Mouse (Mus musculus) CH12F3 (cell line): ENCODE measurements around the gene Stxbp6.

ENCODE experiments used
- in situ Hi-C: fragments of 300-500 bp; cut with MboI; formaldehyde crosslinking; loops from 2 replicates; pipeline ENCODE4 v1.14.3; 2020; ENCODE audit warnings: low sequenced_read_pairs

Stxbp6 gene

GRCm38 (mm10) chr12:44922241-44922640 lies 152.3 kb downstream of the Stxbp6 start:
- in situ Hi-C loops = no loop called here

GRCm38 (mm10) chr12:44919613-44920012 lies 154.9 kb downstream of the Stxbp6 start:
- in situ Hi-C loops = no loop called here

DNA sequence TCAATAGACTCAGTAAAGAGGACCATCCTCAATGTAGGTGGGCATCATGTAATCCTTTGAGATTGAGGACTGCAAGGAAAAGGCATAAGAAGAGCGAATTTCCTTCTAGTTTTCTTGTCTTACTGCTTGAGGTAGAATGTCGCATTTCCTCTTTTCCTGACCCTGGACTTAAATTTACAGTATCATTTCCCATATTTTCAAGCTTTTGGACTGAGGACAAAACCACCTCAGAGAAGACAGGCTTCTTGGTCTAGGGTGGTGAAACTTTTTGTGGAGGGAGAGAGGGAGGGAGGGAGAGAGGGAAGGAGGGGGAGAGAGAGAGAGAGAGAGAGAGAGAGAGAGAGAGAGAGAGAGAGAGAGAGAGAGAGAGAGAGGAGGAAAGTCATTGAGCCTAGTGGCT lies 155.6 kb downstream of the Stxbp6 start:
- in situ Hi-C loops = no loop called here

DNA sequence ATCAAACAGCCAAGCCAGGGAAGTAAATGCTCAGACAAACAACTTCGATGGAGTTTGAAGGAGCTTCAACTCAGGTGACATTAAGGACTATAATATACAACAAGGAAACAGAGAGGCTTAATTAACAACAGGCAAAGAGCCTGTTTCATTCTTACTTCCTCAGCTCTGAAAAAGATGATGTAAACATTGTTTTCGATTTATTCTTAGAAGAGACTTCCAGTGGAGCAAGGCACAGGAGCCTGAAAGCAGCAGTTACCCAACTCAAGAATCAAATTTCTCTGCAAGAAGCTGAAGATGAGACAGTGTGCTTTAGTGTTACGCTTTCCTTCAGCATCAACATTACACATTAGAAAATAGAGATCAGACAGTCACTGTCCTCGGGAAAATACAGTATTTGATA lies 160.7 kb downstream of the Stxbp6 start:
- in situ Hi-C loops = no loop called here

DNA sequence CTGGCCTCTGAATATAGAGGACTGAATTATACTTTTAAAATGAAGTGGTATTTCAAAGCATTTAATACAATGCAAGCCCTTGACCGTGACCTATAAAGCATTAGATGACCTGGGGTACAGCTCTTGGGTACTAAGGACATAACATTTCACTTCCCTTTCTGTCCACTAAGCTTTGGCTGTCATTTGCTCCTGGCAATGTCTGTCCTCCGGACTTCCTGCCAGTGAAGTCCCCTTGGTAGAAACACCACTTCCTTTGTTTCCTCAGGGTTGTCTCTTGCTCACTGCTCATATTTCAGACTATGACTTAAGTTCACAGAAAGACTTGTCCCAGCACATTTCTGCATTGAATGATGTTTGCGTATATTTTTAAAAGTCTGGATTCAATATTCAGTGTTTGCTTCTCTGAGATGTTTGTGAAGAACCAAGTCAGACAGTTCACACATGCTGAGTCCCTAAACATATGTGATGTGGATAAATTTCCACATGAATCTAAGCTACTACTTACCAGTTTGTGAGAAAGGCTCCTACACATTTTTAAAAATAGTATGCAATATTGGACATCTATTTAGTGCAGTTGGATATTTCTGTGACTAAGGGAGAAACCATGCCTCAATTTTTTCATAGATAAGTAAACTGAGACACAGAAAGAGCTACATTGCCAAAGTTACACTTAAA lies 166.3 kb downstream of the Stxbp6 start:
- in situ Hi-C loops = no loop called here

DNA sequence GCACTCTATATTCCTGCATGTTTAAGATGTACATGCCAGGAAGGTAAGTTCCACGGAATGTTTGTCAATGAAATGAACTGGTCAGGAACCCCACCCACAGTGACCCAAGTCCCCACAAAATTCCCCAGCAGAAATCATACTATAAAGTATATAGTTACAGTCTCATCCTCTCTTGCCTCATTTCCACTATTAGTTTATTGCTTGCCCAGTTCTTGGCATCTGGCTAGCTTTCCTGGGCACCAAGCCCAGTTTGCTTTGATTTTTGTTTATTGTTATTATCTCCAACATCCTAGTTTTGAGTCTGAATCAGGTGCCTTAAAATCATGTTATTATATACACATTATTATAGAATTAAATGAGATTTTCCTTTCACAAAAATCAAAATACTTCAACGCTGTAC lies 168.5 kb downstream of the Stxbp6 start:
- in situ Hi-C loops = no loop called here

GRCm38 (mm10) chr12:44903205-44903732 lies 171.2 kb downstream of the Stxbp6 start:
- in situ Hi-C loops = no loop called here

GRCm38 (mm10) chr12:44899173-44899870 lies 175.2 kb downstream of the Stxbp6 start:
- in situ Hi-C loops = no loop called here

- in situ Hi-C loops = no loop called here
Measured at GRCm38 (mm10) chr12:44896460-44896859, 178.0 kb downstream of the Stxbp6 start.

DNA sequence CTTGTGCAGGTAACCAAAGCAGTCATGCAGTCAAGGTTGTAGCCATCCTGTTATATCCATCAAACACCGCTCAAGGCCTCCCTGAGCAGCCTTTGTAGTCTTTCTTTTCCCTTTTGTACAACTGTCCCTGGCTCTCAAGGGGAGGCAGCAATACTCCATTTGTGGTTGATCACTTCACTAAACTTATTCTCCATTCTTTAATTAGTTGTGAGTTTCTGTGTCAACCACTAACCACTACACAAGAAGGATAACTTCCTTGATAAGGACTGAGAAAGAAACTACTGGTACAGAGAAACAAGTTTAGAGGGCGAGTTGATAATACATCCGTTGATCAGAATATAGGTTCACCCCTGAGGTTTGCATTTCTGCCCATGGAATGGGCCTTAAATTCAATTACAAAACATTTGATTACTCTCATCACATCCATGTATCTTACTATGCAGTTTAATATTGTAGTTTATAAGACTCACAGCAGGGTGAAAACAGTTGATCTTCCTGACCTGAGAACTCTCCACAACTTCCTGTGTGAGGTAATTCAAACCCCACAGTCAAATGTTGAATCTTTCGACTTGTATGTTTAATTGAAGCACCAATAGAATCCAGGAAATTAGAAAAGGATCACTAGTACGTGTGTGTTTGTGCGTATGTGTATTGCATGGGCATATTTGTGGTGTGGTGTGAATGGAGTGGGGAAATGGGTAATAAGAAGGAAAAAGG lies 184.7 kb downstream of the Stxbp6 start:
- in situ Hi-C loops = no loop called here

DNA sequence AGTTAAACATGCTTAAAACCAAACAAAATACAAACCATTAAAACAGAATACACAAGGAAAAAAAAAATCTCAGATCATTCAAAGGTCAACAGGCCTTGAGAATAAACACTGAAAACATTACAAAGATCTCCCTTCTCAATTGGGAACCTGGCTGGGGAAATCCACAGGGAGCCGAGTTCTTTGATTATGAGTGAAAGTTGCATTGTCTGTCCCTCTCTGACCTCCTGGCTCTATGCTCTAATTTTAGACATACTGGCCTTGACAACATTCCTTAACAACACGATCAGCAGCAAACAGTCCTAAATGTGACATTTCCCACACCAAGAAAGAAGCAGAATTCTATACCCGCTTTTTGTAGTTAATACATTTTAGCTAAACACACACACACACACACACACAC lies 187.7 kb downstream of the Stxbp6 start:
- in situ Hi-C loops = no loop called here

- in situ Hi-C loops = no loop called here
Measured at GRCm38 (mm10) chr12:44872697-44873096, 201.8 kb downstream of the Stxbp6 start.

DNA sequence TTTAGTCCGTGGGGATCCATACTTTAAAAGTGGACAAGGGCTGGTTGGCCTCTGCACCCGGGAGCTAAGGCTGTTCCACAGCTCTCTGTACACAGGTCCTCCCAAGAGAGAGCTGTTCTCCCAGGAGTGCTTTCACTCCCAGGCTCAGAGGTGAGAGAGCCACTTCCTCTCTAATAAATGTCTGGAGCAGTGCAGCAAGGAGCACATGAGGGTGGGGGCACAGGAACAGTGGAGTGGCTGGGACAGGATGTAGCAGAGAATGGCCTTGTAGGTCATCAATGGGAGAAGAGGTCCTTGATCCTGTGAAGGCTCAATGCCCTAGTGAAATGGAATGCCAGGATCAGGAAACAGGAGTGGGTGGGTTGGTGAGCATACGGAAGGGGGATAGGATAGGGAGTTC lies 209.1 kb downstream of the Stxbp6 start:
- in situ Hi-C loops = no loop called here

DNA sequence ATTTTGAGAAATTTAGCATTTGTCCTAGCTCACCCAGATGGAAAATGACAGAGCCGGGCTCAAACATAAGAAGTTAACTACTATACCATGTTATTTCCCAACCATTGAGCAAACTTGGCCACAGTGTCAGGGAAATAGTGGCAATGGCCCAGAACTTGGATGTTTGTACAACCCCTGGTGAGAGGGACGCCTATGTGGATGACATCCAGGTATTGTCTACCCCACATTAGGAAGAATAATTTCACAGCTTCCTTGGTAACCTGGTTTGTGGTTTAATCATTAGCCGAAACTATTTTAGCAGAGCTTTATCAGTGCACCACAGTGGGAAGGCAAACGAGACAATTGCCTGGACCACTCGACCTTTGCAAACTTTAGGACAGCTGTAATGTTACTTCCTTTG lies 215.1 kb downstream of the Stxbp6 start:
- in situ Hi-C loops = no loop called here

DNA sequence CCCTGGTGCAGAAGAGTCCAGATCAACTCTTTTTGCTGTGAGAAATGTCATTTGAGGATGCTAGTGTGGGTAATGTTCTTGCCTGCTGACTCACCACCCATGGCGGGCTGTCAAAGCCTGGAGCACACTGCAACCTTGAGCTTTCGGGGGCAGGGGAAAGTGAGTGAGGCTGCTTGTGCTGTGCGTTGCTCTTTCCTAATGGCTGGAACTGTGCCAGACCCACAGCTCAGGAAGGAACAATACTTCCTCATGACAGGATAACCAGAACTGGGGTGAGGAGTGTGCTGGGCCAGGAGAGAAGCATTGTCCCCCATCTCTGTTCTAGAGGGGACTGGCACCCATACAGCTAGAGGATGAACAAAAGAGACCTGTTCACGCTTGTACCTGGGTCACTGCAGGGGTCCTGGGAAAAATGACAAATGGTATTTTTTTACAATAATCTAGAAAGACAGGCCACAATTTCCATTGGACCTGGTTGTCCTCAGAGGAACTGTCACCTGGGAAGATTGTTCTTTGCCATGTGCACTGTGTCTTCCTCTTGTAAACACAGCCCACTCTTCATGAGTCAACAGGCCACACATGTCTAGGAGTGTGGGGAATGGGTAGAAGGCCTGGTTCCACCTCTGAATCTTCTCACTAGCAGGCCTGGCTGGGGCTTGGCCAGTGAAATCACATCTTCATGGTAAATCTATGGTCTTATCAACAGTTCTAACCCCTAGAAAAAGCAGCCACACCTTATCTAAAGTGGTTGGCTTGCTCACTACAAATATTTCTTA lies 216.2 kb downstream of the Stxbp6 start:
- in situ Hi-C loops = no loop called here

- in situ Hi-C loops = no loop called here
Measured at GRCm38 (mm10) chr12:44852024-44852423, 222.5 kb downstream of the Stxbp6 start.

DNA sequence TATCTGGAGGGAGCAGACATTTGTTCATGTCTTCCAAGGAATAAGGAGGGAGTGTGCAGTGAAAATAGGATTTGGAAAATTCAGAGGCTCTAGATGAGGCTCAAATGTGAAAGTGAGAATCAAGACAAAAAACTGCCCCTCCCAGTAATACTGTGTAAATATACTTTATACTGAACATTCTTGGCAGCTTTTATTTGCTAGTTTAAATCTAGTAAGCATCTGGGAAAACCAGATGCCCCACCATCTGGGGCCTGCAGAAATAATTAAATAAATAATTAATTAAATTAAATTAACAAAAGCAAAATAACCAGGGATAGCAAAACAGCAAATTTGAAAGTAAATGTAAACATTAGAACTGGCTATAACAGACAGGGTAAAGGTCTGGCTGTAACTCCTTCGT lies 224.0 kb downstream of the Stxbp6 start:
- in situ Hi-C loops = no loop called here

DNA sequence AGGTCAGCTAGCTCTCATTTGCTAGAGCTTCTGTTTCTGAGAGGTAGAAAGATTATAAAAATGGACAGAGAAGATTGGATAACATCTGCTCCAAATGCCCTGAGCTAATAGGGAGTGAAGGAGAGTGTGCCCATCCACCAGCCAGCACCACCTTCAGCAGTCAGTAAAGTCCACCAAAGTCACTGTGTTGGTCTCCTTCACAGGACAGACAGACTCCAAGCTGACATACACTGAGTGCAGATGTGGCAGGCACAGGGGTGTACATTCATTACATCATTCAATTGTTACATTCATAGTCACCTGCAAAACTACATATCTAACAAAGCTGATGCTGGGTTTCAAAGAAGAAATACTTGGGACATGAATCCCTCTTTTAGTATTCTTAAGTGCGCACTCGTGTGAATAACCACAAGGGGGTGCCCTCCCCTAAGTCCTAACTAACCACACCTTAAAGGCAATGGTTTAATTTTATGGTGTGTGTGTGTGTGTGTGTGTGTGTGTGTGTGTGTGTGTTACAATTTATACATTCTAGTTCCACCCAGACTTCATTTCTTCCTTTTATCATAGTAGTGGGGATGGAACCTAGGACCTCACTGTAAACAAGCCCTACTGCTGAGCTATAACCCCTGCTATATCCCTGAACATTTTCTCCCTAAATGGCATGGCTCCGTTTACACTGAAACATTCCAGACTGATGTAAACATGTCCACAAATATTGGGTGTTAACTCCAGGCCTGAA lies 225.9 kb downstream of the Stxbp6 start:
- in situ Hi-C loops = no loop called here

DNA sequence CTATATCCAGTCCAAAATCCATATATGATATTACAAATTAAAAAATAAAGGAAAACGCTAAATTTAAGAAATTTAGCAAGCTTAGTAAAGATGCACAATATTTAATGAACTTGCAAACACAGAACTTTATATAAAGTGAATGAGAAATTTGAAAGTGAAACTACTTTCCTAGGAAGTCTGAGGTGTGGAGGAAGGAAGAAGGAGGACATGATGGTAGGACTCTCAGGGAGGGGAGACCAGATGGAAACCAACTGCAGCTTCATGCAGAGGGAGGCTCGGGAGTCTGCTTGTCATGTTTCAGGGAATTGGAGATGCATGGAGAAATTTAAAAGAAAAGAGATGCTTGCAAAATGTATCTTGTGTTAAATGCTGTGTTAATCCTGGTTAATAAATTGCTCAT lies 233.9 kb downstream of the Stxbp6 start:
- in situ Hi-C loops = no loop called here

GRCm38 (mm10) chr12:44839594-44840373 lies 234.7 kb downstream of the Stxbp6 start:
- in situ Hi-C loops = no loop called here
